Mouse (Mus musculus): ENCODE results near the gene Plac1. TPM values are rescaled to one million over a fixed set of nuclear protein-coding genes. Genes with fewer than 3 reads are reported as not detected.

Plac1 gene
- polyA plus RNA-seq, 1 experiment from 2014 or later, result 0.26 TPM

- TF ChIP-seq EP300 (IDR thresholded peaks at IDR 0.05; ENCODE audit: low read depth), result no peak
- TF ChIP-seq CTCF (IDR thresholded peaks at IDR 0.05; ENCODE audit: low read depth), result no peak
- WGBS (ENCODE audit: insufficient replicate concordance), result 79% methylated on average over 4 of the region's 4 CpGs
- ATAC-seq, result no peak
Measured at GRCm38 (mm10) chrX:53110142-53110541, 129.8 kb downstream of the Plac1 start.

DNA sequence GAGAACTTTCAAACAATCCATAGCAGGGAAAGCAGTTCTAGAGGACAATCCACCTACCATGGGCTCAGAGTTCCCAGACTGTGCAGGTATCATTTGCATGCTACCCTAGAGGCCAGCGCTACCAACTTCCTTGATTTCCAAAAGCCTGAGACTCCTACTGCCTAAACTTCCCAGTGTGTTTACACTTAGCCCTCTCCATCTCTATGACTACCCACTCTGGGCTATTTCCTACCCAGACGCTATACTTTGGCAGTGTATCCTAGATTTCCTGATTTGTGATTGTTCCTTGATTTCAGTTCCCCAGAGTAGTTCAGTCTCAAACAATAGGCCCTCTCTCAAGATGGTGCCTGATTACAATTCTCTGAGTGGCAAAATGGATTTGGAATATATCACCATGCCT is 132.8 kb downstream of the Plac1 start:
- Histone ChIP-seq H3K36me3 (replicated peaks; ENCODE audit: insufficient read depth, low read length) (no peaks in the 10 kb centered on the region), H3K4me1 (ENCODE audit: insufficient read depth) (no peaks in the 10 kb centered on the region), H3K9ac (replicated peaks) (no peak overlapping the region), H3K27ac (ENCODE audit: low read depth) (no peak overlapping the region), H3K27me3 (ENCODE audit: insufficient read depth, low read length) (no peaks in the 10 kb centered on the region), H3K9me3 (ENCODE audit: low read length) (no peaks in the 10 kb centered on the region), H3K4me3 (ENCODE audit: low read depth, low read length) (no peak overlapping the region), H3K4me2 (ENCODE audit: low read depth, low read length) (no peak overlapping the region)
- TF ChIP-seq EP300 (IDR thresholded peaks at IDR 0.05; ENCODE audit: low read depth) (no peak), CTCF (IDR thresholded peaks at IDR 0.05; ENCODE audit: low read depth) (no peak)
- ATAC-seq, result no peak
- DNase-seq, result no peak
- 86% methylated on average over 2 of the region's 2 CpGs for WGBS (ENCODE audit: insufficient replicate concordance)

More at GRCm38 (mm10) chrX:53110142-53110541, 129.8 kb downstream of the Plac1 start:
- no peak overlapping the region for H3K27ac ChIP-seq (ENCODE audit: low read depth)
- H3K4me1 ChIP-seq (ENCODE audit: insufficient read depth), result no peaks in the 10 kb centered on the region
- no peaks in the 10 kb centered on the region for H3K9me3 ChIP-seq (ENCODE audit: low read length)
- H3K4me2 ChIP-seq (ENCODE audit: low read depth, low read length), result no peak overlapping the region
- no peaks in the 10 kb centered on the region for H3K36me3 ChIP-seq (replicated peaks; ENCODE audit: insufficient read depth, low read length)
- no peaks in the 10 kb centered on the region for H3K27me3 ChIP-seq (ENCODE audit: insufficient read depth, low read length)
- no peak overlapping the region for H3K9ac ChIP-seq (replicated peaks)
- H3K4me3 ChIP-seq (ENCODE audit: low read depth, low read length), result no peak overlapping the region
- DNase-seq, result no peak

DNA sequence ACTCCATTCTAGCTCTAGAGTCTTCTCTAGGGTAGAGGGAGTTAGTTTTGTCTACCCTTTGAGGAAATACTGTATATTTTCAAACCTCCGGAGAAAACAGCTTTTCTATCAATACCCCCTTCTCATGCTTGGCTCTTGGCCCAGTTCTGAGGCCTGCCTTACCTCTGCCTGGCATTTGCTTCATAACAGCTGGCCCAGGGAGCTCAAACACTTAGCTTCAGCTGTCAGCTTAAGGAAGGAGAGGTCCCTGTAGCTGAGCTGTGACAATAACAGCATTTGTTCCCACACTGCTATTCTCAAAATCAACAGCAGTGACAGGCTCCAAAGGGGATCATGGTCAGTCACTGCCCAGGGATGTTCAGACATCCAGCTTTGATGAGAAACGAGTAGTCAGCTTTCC is 138.7 kb downstream of the Plac1 start:
- Histone ChIP-seq H3K4me1 (ENCODE audit: insufficient read depth) (no peaks in the 10 kb centered on the region), H3K4me2 (ENCODE audit: low read depth, low read length) (no peak overlapping the region), H3K27me3 (ENCODE audit: insufficient read depth, low read length) (no peaks in the 10 kb centered on the region), H3K4me3 (ENCODE audit: low read depth, low read length) (no peak overlapping the region), H3K9ac (replicated peaks) (no peak overlapping the region), H3K9me3 (ENCODE audit: low read length) (no peaks in the 10 kb centered on the region), H3K36me3 (replicated peaks; ENCODE audit: insufficient read depth, low read length) (no peaks in the 10 kb centered on the region), H3K27ac (ENCODE audit: low read depth) (no peak overlapping the region)
- ATAC-seq (no peak), DNase-seq (no peak)
- WGBS (ENCODE audit: insufficient replicate concordance), result 65% methylated on average over 2 of the region's 2 CpGs
- TF ChIP-seq EP300 (IDR thresholded peaks at IDR 0.05; ENCODE audit: low read depth) (no peak), CTCF (IDR thresholded peaks at IDR 0.05; ENCODE audit: low read depth) (no peak)

GRCm38 (mm10) chrX:53099951-53100350 is 140.0 kb downstream of the Plac1 start:
- H3K27me3 ChIP-seq (ENCODE audit: insufficient read depth, low read length), result 0 out of 2 replicates have a peak, but pooled peaks cover 3% of the 10 kb centered on the region
- no peak overlapping the region for H3K4me3 ChIP-seq (ENCODE audit: low read depth, low read length)
- no peak overlapping the region for H3K9ac ChIP-seq (replicated peaks)
- DNase-seq (no peak), ATAC-seq (no peak)
- no peaks in the 10 kb centered on the region for H3K9me3 ChIP-seq (ENCODE audit: low read length)
- TF ChIP-seq CTCF (IDR thresholded peaks at IDR 0.05; ENCODE audit: low read depth) (no peak), EP300 (IDR thresholded peaks at IDR 0.05; ENCODE audit: low read depth) (no peak)
- no peak overlapping the region for H3K27ac ChIP-seq (ENCODE audit: low read depth)
- no peaks in the 10 kb centered on the region for H3K36me3 ChIP-seq (replicated peaks; ENCODE audit: insufficient read depth, low read length)
- WGBS (ENCODE audit: insufficient replicate concordance), result 53% methylated on average over 7 of the region's 7 CpGs
- no peak overlapping the region for H3K4me2 ChIP-seq (ENCODE audit: low read depth, low read length)
- no peaks in the 10 kb centered on the region for H3K4me1 ChIP-seq (ENCODE audit: insufficient read depth)

GRCm38 (mm10) chrX:53099266-53099665 is 140.6 kb downstream of the Plac1 start:
- H3K4me2 ChIP-seq (ENCODE audit: low read depth, low read length), result no peak overlapping the region

GRCm38 (mm10) chrX:53098293-53098692 is 141.6 kb downstream of the Plac1 start:
- Histone ChIP-seq H3K4me1 (ENCODE audit: insufficient read depth) (no peaks in the 10 kb centered on the region), H3K27ac (ENCODE audit: low read depth) (no peak overlapping the region), H3K9me3 (ENCODE audit: low read length) (no peaks in the 10 kb centered on the region), H3K4me3 (ENCODE audit: low read depth, low read length) (no peak overlapping the region), H3K9ac (replicated peaks) (no peak overlapping the region), H3K4me2 (ENCODE audit: low read depth, low read length) (no peak overlapping the region), H3K27me3 (ENCODE audit: insufficient read depth, low read length) (0 out of 2 replicates have a peak, but pooled peaks cover 3% of the 10 kb centered on the region), H3K36me3 (replicated peaks; ENCODE audit: insufficient read depth, low read length) (no peaks in the 10 kb centered on the region)
- no peak for DNase-seq
- TF ChIP-seq CTCF (IDR thresholded peaks at IDR 0.05; ENCODE audit: low read depth), result no peak
- TF ChIP-seq EP300 (IDR thresholded peaks at IDR 0.05; ENCODE audit: low read depth), result no peak
- no peak for ATAC-seq
- 64% methylated on average over 4 of the region's 4 CpGs for WGBS (ENCODE audit: insufficient replicate concordance)

More at GRCm38 (mm10) chrX:53099266-53099665, 140.6 kb downstream of the Plac1 start:
- ATAC-seq, result no peak
- 0 out of 2 replicates have a peak, but pooled peaks cover 3% of the 10 kb centered on the region for H3K27me3 ChIP-seq (ENCODE audit: insufficient read depth, low read length)
- no peak overlapping the region for H3K27ac ChIP-seq (ENCODE audit: low read depth)
- WGBS (ENCODE audit: insufficient replicate concordance), result 43% methylated on average over 3 of the region's 3 CpGs
- H3K9me3 ChIP-seq (ENCODE audit: low read length), result no peaks in the 10 kb centered on the region
- DNase-seq, result no peak
- no peaks in the 10 kb centered on the region for H3K36me3 ChIP-seq (replicated peaks; ENCODE audit: insufficient read depth, low read length)
- H3K4me3 ChIP-seq (ENCODE audit: low read depth, low read length), result no peak overlapping the region
- H3K9ac ChIP-seq (replicated peaks), result no peak overlapping the region
- no peaks in the 10 kb centered on the region for H3K4me1 ChIP-seq (ENCODE audit: insufficient read depth)
- TF ChIP-seq EP300 (IDR thresholded peaks at IDR 0.05; ENCODE audit: low read depth) (no peak), CTCF (IDR thresholded peaks at IDR 0.05; ENCODE audit: low read depth) (no peak)

- no peak overlapping the region for H3K4me3 ChIP-seq (ENCODE audit: low read depth, low read length)
- no peaks in the 10 kb centered on the region for H3K36me3 ChIP-seq (replicated peaks; ENCODE audit: insufficient read depth, low read length)
- no peak overlapping the region for H3K27ac ChIP-seq (ENCODE audit: low read depth)
- peaks cover 3% of the 10 kb centered on the region; the same call in 1 of the 2 replicates for H3K27me3 ChIP-seq (ENCODE audit: insufficient read depth, low read length)
- no peak overlapping the region for H3K9ac ChIP-seq (replicated peaks)
- no peak for ATAC-seq
- H3K9me3 ChIP-seq (ENCODE audit: low read length), result no peaks in the 10 kb centered on the region
- no peak for TF ChIP-seq EP300 (IDR thresholded peaks at IDR 0.05; ENCODE audit: low read depth)
- TF ChIP-seq CTCF (IDR thresholded peaks at IDR 0.05; ENCODE audit: low read depth), result no peak
- no peak overlapping the region for H3K4me2 ChIP-seq (ENCODE audit: low read depth, low read length)
- H3K4me1 ChIP-seq (ENCODE audit: insufficient read depth), result no peaks in the 10 kb centered on the region
- WGBS (ENCODE audit: insufficient replicate concordance), result 73% methylated on average over 4 of the region's 4 CpGs
- DNase-seq, result no peak
Measured at GRCm38 (mm10) chrX:53097786-53098185, 142.1 kb downstream of the Plac1 start.
